Mouse (Mus musculus) forebrain, postnatal 0 days (tissue): Measurements from ENCODE around the gene Mavs. TPM values are rescaled to one million over a fixed set of nuclear protein-coding genes. Genes with fewer than 3 reads are reported as not detected.

ENCODE experiments used
- ATAC-seq: fragments of 200-750 bp; cut with Nextera tagmentation; 2 replicates; pipeline ENCODE4 v1.8.0; 2017; ENCODE audit warnings: mild to moderate bottlenecking, moderate library complexity
- DNase-seq: peaks from one replicate; pipeline ENCODE4 v3.0.0-alpha.2; 2015
- H3K27ac ChIP-seq: fragments of 300-500 bp; sonication (generic); 2 replicates; pipeline ENCODE4 v1.5.1; 2014; ENCODE audit warnings: low read depth, mild to moderate bottlenecking, antibody characterized with exemption, low read length, moderate library complexity, mixed read lengths
- H3K27me3 ChIP-seq: fragments of 300-500 bp; sonication (generic); 2 replicates; pipeline ENCODE4 v1.6.1; 2014; ENCODE audit warnings: mild to moderate bottlenecking, low read length, mixed read lengths; ENCODE audit not compliant: insufficient read depth
- H3K36me3 ChIP-seq: fragments of 300-500 bp; sonication (generic); 2 replicates; pipeline ENCODE4 v1.6.1; 2014; ENCODE audit warnings: mild to moderate bottlenecking, moderate library complexity; ENCODE audit not compliant: insufficient read depth
- H3K4me1 ChIP-seq: fragments of 300-500 bp; sonication (generic); 2 replicates; pipeline ENCODE4 v1.6.1; 2014; ENCODE audit warnings: antibody characterized with exemption; ENCODE audit not compliant: insufficient read depth
- H3K4me2 ChIP-seq: fragments of 300-500 bp; sonication (generic); 2 replicates; pipeline ENCODE4 v1.6.1; 2014; ENCODE audit warnings: low read depth, mild to moderate bottlenecking, moderate library complexity
- H3K4me3 ChIP-seq: fragments of 300-500 bp; sonication (generic); 2 replicates; pipeline ENCODE4 v1.5.1; 2014; ENCODE audit warnings: low read depth, low read length, mixed read lengths
- H3K9ac ChIP-seq: fragments of 300-500 bp; sonication (generic); 2 replicates; pipeline ENCODE4 v1.6.1; 2014; ENCODE audit warnings: mild to moderate bottlenecking
- H3K9me3 ChIP-seq: fragments of 300-500 bp; sonication (generic); 2 replicates; pipeline ENCODE4 v1.6.1; 2016; ENCODE audit warnings: low read length
- CTCF ChIP-seq: sonication (generic); IDR thresholded peaks from 2 replicates; pipeline ENCODE4 v1.5.1; 2016; ENCODE audit warnings: antibody characterized with exemption, control low read depth, low read depth
- WGBS: fragments of 180-500 bp; shearing (Covaris S2); extraction: QIAGEN DNeasy Blood & Tissue Kit; methylation state at CpG from one replicate; pipeline ENCODE4 v1.1.7; 2014; 5-methylcytosine and 5-hydroxymethylcytosine counted together
- polyA plus RNA-seq: library from polyadenylated mRNA; unstranded; fragments of >200 nt; fragmentation: Nextera tagmentation; extraction: Ambion mirVana; gene quantifications from 2 replicates; pipeline ENCODE4 v1.2.1, GENCODE M21; 2015
- total RNA-seq: library from RNA; depleted of rRNA; stranded (reverse); fragments of >200 nt; gene quantifications from 2 replicates; pipeline ENCODE4 v1.2.3, GENCODE M21; 2014

The Mavs gene
- total and polyA plus RNA-seq, 2 experiments from 2014 or later = 5.0 to 5.7 TPM

DNA sequence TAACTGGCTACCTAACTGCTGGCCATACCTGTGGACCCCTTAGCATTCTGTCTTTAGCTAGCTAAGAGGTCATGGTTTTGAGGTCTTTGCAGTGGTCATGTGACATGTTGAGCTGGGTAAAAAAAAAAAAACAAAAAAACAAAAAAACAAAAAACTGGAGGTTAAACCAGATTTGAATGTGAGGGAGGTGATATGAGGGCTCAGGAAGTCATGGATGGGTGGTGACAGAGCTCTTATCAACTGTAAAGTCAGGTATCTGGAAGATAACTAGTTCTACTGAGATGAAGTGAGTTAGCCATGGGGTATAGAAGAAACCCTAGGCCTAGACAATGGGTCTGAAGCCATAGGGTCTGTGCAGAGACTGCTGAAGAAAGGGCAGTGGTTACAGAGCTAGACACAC, 8.3 kb downstream of the Mavs start:
- no peaks in the 10 kb centered on the region for H3K27me3 ChIP-seq
- no peaks in the 10 kb centered on the region for H3K9me3 ChIP-seq
- DNase-seq (no peak), ATAC-seq (no peak)
- no peak overlapping the region for H3K27ac ChIP-seq
- H3K4me3 ChIP-seq = no peak overlapping the region
- H3K9ac ChIP-seq = no peak overlapping the region
- TF ChIP-seq CTCF = no peak
- H3K4me2 ChIP-seq = no peak overlapping the region
- H3K36me3 ChIP-seq = no peaks in the 10 kb centered on the region
- no peaks in the 10 kb centered on the region for H3K4me1 ChIP-seq

DNA sequence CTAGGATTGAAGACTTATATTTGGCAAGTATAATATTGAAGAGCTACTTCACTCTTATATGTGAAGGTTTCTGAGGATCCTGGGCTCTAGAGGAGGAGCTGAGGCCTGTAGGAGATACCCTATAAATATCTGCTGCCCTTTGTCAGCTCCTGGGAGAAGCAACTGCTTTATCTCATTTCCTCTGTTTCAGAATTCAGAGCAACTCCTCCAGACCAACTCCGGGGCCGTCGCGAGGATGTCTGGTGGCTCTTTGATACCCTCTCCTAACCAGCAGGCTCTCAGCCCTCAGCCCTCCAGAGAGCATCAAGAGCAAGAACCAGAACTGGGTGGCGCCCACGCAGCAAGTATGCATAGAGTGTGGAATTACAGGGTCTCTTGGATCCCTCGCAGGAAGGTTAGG, 9.1 kb downstream of the Mavs start:
- TF ChIP-seq CTCF = no peak
- Histone ChIP-seq H3K9ac (no peak overlapping the region), H3K27me3 (no peaks in the 10 kb centered on the region), H3K4me2 (no peak overlapping the region), H3K4me1 (no peaks in the 10 kb centered on the region), H3K36me3 (no peaks in the 10 kb centered on the region), H3K4me3 (no peak overlapping the region), H3K9me3 (no peaks in the 10 kb centered on the region), H3K27ac (no peak overlapping the region)
- WGBS = 92% methylated on average over 7 of the region's 7 CpGs
- ATAC-seq = no peak
- DNase-seq = no peak

DNA sequence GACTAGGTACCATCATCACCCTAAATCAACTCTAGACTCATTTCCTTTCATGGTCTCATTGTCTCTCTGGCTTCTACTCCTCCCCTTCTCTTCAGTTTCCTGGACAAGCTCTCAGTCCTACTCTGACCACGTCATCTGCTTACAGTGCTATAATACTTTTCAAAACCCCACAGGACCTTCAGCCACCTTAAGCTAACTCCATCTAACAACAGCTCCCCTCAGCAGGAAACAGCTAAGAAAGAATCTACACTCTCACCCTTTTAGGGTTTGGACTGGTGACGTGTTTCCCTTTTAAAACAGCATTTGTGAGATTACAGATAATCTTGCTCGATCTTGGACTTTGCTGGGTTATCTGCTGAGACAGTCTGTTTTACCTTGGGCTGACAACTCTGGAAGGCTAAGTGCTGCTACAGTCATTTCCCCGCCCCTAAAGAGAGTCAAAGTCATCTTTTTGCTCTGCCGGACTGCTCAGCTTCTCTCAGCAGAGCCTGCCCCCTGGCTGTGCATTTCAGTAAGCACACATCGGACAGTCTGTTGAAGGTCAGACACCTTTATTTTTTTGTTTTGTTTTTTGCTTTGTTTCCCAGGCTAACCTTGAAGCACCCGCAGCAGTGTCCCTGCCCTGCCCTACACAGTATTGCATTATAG, 19.9 kb downstream of the Mavs start:
- Histone ChIP-seq H3K4me2 (no peak overlapping the region), H3K9me3 (no peaks in the 10 kb centered on the region), H3K4me3 (no peak overlapping the region), H3K27ac (no peak overlapping the region), H3K36me3 (no peaks in the 10 kb centered on the region), H3K4me1 (no peaks in the 10 kb centered on the region), H3K27me3 (no peaks in the 10 kb centered on the region), H3K9ac (no peak overlapping the region)
- 32% methylated on average over 7 of the region's 7 CpGs for WGBS
- TF ChIP-seq CTCF = peak; percentile 69
- DNase-seq = peak; percentile 17
- peak; percentile 58; the same call in 1 of the 2 replicates for ATAC-seq

DNA sequence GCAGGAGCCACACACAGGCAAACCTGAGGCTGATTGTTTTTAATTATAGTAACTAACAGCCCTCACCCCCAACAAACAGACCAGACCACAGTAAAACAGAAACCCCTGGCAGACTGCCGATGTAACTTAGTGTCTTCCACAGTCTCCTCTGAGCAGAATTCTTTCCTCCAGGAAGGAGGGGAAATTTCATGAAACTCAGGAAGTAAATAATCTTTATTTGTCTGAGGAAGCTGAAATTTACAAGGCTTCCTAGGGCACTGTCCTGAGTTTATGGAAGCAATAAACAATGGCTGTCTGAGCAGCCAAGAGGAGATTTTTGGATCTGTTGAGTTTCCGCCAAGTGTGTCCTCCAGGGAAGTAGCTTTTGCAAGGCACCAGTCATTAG, 20.5 kb downstream of the Mavs start:
- DNase-seq = no peak
- Histone ChIP-seq H3K27ac (no peak overlapping the region), H3K4me2 (no peak overlapping the region), H3K36me3 (no peaks in the 10 kb centered on the region), H3K9me3 (no peaks in the 10 kb centered on the region), H3K9ac (no peak overlapping the region), H3K4me1 (no peaks in the 10 kb centered on the region), H3K4me3 (no peak overlapping the region), H3K27me3 (no peaks in the 10 kb centered on the region)
- ATAC-seq = no peak
- TF ChIP-seq CTCF = no peak
- WGBS = 82% methylated on average over 2 of the region's 2 CpGs

DNA sequence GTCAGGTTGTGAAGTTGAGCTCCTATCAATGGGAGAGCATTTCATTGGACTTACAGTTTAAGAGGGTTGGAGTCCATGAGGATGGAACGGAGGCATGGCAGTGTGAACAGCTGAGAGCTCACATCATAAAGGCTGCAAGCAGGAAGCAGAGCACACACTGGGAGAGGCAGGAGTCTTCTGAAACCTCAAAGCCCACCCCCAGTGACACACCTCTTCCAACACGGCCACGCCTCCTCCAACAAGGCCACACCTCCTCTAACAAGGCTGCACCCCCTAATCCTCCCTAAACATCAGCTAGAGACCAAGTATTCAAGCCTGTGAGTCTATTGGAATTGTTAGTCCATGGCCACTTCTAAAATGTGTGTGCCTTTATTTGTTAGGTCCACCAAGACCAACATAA, 21.9 kb downstream of the Mavs start:
- Histone ChIP-seq H3K36me3 (no peaks in the 10 kb centered on the region), H3K4me2 (no peak overlapping the region), H3K27ac (no peak overlapping the region), H3K9me3 (no peaks in the 10 kb centered on the region), H3K4me1 (no peaks in the 10 kb centered on the region), H3K27me3 (no peaks in the 10 kb centered on the region), H3K9ac (no peak overlapping the region), H3K4me3 (no peak overlapping the region)
- DNase-seq (no peak), ATAC-seq (no peak)
- 66% methylated on average over 3 of the region's 3 CpGs for WGBS
- no peak for TF ChIP-seq CTCF

DNA sequence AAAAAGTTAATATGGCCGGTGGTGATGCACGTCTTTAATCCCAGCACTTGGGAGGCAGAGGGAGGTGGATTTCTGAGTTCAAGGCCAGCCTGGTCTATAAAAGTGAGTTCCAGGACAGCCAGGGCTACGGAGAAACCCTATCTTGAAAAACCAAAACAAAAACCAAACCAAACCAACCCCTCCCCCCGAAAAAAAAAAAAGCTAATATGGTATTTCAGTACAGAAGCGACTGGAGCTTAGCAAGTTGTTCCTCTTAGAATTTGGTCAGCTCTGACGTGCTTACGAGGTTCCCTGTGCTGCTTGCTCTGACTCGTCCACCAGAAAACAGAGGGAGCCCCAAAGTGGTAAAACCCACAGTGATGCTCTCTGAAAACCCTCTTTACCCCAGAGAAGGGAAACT, 24.8 kb downstream of the Mavs start:
- Histone ChIP-seq H3K27me3 (no peaks in the 10 kb centered on the region), H3K4me1 (0 out of 2 replicates have a peak, but pooled peaks cover 3% of the 10 kb centered on the region), H3K27ac (no peak overlapping the region), H3K9ac (no peak overlapping the region), H3K36me3 (no peaks in the 10 kb centered on the region), H3K4me2 (no peak overlapping the region), H3K9me3 (no peaks in the 10 kb centered on the region), H3K4me3 (no peak overlapping the region)
- ATAC-seq = no peak
- 84% methylated on average over 8 of the region's 8 CpGs for WGBS
- TF ChIP-seq CTCF = no peak
- no peak for DNase-seq

DNA sequence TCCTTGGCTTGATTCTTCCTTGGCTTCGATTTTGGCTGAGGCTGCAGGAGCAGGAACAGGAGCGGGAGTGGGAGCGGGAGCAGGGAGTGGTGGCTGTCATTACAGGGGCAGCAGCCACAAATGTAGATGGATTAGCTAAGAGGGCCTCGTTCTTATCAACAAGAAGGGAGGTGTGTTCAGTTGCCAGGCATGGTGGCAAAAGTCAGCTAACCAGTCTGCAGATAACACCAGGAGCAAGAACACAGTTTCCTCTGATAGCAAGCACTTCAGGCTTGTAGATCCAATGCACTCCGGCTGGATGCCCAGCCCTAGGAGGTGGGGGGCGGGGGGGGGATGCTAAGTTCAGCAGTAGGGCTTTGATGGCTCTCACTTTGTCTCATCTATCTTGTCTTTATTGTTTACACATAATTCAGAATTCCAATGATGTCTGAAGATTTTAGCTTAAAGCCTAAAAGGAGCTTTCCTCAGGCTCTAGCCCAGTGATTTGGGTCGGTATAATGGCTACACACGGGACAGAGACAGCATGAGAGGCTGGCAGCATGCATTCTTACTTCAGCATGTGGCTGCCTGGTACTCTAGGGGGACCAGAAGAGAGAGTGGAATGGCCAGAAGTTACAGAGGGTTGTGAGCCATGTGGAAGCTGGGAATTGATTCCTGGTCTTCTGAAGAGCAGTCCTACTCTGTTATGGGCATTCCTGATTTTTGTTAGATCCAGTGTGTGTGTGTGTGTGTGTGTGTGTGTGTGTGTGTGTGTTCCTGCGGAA, 26.9 kb downstream of the Mavs start:
- Histone ChIP-seq H3K4me1 (0 out of 2 replicates have a peak, but pooled peaks cover 3% of the 10 kb centered on the region), H3K36me3 (no peaks in the 10 kb centered on the region), H3K27me3 (no peaks in the 10 kb centered on the region), H3K9ac (no peak overlapping the region), H3K9me3 (no peaks in the 10 kb centered on the region), H3K27ac (no peak overlapping the region), H3K4me3 (no peak overlapping the region), H3K4me2 (no peak overlapping the region)
- DNase-seq (peak; percentile 9), ATAC-seq (no peak)
- no peak for TF ChIP-seq CTCF
- 63% methylated on average over 9 of the region's 9 CpGs for WGBS
